Mouse (Mus musculus) heart, embryonic 16.5 days (tissue): ENCODE measurements around the gene Otud1. TPM values are rescaled to one million over a fixed set of nuclear protein-coding genes. Genes with fewer than 3 reads are reported as not detected.

ENCODE experiments used
- ATAC-seq: fragments of 200-750 bp; cut with Nextera tagmentation; replicated peaks from 2 replicates; pipeline ENCODE4 v1.8.0; 2017; ENCODE audit warnings: moderate number of reproducible peaks; ENCODE audit not compliant: insufficient read depth, low FRiP score; ENCODE audit errors: extremely low read depth
- H3K27ac ChIP-seq: fragments of 300-500 bp; sonication (generic); 2 replicates; pipeline ENCODE4 v1.5.1; 2014; ENCODE audit warnings: mild to moderate bottlenecking, low read length, control low read depth, moderate library complexity
- H3K27me3 ChIP-seq: fragments of 300-500 bp; sonication (generic); 2 replicates; pipeline ENCODE4 v1.6.1; 2014; ENCODE audit warnings: low read length, mixed read lengths; ENCODE audit not compliant: control insufficient read depth, insufficient read depth
- H3K36me3 ChIP-seq: fragments of 300-500 bp; sonication (generic); 2 replicates; pipeline ENCODE4 v1.6.1; 2014; ENCODE audit not compliant: control insufficient read depth, insufficient read depth
- H3K4me1 ChIP-seq: fragments of 300-500 bp; sonication (generic); 2 replicates; pipeline ENCODE4 v1.6.1; 2014; ENCODE audit warnings: low read length, mixed read lengths; ENCODE audit not compliant: control insufficient read depth, insufficient read depth
- H3K4me2 ChIP-seq: fragments of 300-500 bp; sonication (generic); 2 replicates; pipeline ENCODE4 v1.6.1; 2014; ENCODE audit warnings: low read depth, mild to moderate bottlenecking, control low read depth, low read length
- H3K4me3 ChIP-seq: fragments of 300-500 bp; sonication (generic); 2 replicates; pipeline ENCODE4 v1.5.1; 2014; ENCODE audit warnings: mild to moderate bottlenecking, control low read depth, low read length
- H3K9ac ChIP-seq: fragments of 300-500 bp; sonication (generic); 2 replicates; pipeline ENCODE4 v1.6.1; 2014; ENCODE audit warnings: low read length, control low read depth
- H3K9me3 ChIP-seq: fragments of 300-500 bp; sonication (generic); replicated peaks from 2 replicates; pipeline ENCODE4 v1.6.1; 2016; ENCODE audit warnings: low read length; ENCODE audit not compliant: control insufficient read depth
- WGBS: fragments of 180-500 bp; shearing (Covaris S2); extraction: QIAGEN DNeasy Blood & Tissue Kit; methylation state at CpG from one replicate; pipeline ENCODE4 v1.1.7; 2014; 5-methylcytosine and 5-hydroxymethylcytosine counted together
- polyA plus RNA-seq: library from polyadenylated mRNA; unstranded; fragments of >200 nt; fragmentation: Nextera tagmentation; extraction: Ambion mirVana; gene quantifications from 2 replicates; pipeline ENCODE4 v1.2.1, GENCODE M21; 2015

The Otud1 gene
- polyA plus RNA-seq, 1 experiment from 2014 or later = 6.9 TPM

GRCm38 (mm10) chr2:19664555-19665475 lies 7.3 kb downstream of the Otud1 start:
- Histone ChIP-seq H3K9me3 (no peaks in the 10 kb centered on the region), H3K4me3 (no peak overlapping the region), H3K27me3 (no peaks in the 10 kb centered on the region), H3K9ac (no peak overlapping the region), H3K27ac (no peak overlapping the region), H3K4me2 (no peak overlapping the region), H3K36me3 (no peaks in the 10 kb centered on the region), H3K4me1 (peaks cover 27% of the 10 kb centered on the region)
- WGBS = 50% methylated on average over 7 of the region's 7 CpGs
- no peak for ATAC-seq

DNA sequence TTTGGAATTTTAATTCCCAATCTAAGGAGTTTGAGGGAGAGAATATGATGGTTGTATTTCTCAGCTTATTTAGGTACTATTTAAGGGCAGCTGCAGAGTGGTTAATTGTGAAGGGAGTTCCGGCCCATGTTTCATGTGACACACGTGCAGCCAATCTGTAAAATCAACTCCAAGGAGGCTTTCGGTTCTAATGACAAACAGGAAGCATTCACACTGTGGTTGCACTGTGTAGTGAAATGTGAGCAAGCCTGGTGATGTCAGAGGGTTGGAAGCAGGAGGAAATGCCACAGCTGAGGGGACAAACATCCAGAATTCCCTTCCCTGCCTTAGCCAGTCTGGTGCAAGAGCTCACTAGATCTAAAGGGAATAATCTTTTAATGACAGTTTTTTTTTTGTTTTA lies 8.3 kb downstream of the Otud1 start:
- Histone ChIP-seq H3K4me2 (no peak overlapping the region), H3K9me3 (no peaks in the 10 kb centered on the region), H3K4me1 (peaks cover 32% of the 10 kb centered on the region), H3K36me3 (no peaks in the 10 kb centered on the region), H3K27ac (peak overlapping the region; percentile 34; the same call in 1 of the 2 replicates), H3K27me3 (no peaks in the 10 kb centered on the region), H3K4me3 (no peak overlapping the region), H3K9ac (peak overlapping the region; percentile 26; the same call in 1 of the 2 replicates)
- 0 out of 2 replicates have a peak, but pooled peaks have one; percentile 11 for ATAC-seq
- 27% methylated on average over 3 of the region's 3 CpGs for WGBS

- no peaks in the 10 kb centered on the region for H3K9me3 ChIP-seq
- WGBS = 51% methylated on average over 13 of the region's 13 CpGs
- H3K27ac ChIP-seq = no peak overlapping the region
- no peak overlapping the region for H3K4me3 ChIP-seq
- no peaks in the 10 kb centered on the region for H3K36me3 ChIP-seq
- H3K27me3 ChIP-seq = no peaks in the 10 kb centered on the region
- peak overlapping the region; percentile 15; the same call in 1 of the 2 replicates for H3K4me2 ChIP-seq
- ATAC-seq = no peak
- H3K9ac ChIP-seq = no peak overlapping the region
- peaks cover 16% of the 10 kb centered on the region for H3K4me1 ChIP-seq
These were observed 13.5 kb downstream of the Otud1 start for GRCm38 (mm10) chr2:19670851-19671688.

GRCm38 (mm10) chr2:19682997-19683396 lies 25.4 kb downstream of the Otud1 start:
- Histone ChIP-seq H3K4me3 (no peak overlapping the region), H3K27ac (no peak overlapping the region), H3K9me3 (peaks cover 6% of the 10 kb centered on the region), H3K9ac (no peak overlapping the region), H3K27me3 (no peaks in the 10 kb centered on the region), H3K4me1 (no peaks in the 10 kb centered on the region), H3K36me3 (no peaks in the 10 kb centered on the region), H3K4me2 (no peak overlapping the region)
- 42% methylated on average over 3 of the region's 3 CpGs for WGBS
- no peak for ATAC-seq

GRCm38 (mm10) chr2:19685489-19686147 lies 28.1 kb downstream of the Otud1 start:
- no peak for ATAC-seq
- H3K9ac ChIP-seq = no peak overlapping the region
- H3K4me2 ChIP-seq = no peak overlapping the region
- WGBS = 61% methylated on average over 14 of the region's 14 CpGs
- H3K4me3 ChIP-seq = no peak overlapping the region
- peaks cover 11% of the 10 kb centered on the region for H3K4me1 ChIP-seq
- H3K36me3 ChIP-seq = no peaks in the 10 kb centered on the region
- no peak overlapping the region for H3K27ac ChIP-seq
- no peaks in the 10 kb centered on the region for H3K27me3 ChIP-seq
- H3K9me3 ChIP-seq = peaks cover 6% of the 10 kb centered on the region

DNA sequence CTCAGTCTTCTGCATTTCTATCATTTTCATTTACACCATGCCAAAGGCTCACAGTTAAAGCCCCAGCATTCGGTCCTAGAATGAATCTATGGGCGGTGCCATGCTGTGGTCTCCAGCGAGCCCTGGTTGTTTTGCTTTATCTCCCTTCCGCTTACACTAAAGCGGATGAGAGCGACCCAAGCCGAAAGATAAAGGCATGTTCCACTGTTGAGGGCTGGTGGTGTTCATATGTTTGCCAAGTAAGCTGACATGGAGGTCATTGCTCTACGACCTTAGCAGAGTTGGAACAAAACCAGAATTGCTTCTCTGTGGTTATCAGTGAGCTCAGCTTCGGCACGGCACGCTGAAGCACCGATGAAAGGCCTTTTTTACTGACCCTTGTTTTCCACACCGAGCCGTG lies 32.5 kb downstream of the Otud1 start:
- Histone ChIP-seq H3K27ac (peak overlapping the region; percentile 34), H3K9ac (peak overlapping the region; percentile 14; the same call in 1 of the 2 replicates), H3K27me3 (no peaks in the 10 kb centered on the region), H3K4me1 (peaks cover 14% of the 10 kb centered on the region), H3K4me2 (peak overlapping the region; percentile 55), H3K4me3 (peak overlapping the region; percentile 12), H3K36me3 (no peaks in the 10 kb centered on the region), H3K9me3 (no peaks in the 10 kb centered on the region)
- WGBS = 20% methylated on average over 14 of the region's 14 CpGs
- ATAC-seq = peak; percentile 87

GRCm38 (mm10) chr2:19699573-19700295 lies 42.2 kb downstream of the Otud1 start:
- WGBS = 72% methylated on average over 4 of the region's 4 CpGs
- Histone ChIP-seq H3K9ac (no peak overlapping the region), H3K4me1 (peaks cover 8% of the 10 kb centered on the region; the same call in 1 of the 2 replicates), H3K36me3 (no peaks in the 10 kb centered on the region), H3K4me3 (no peak overlapping the region), H3K4me2 (no peak overlapping the region), H3K9me3 (no peaks in the 10 kb centered on the region), H3K27ac (no peak overlapping the region), H3K27me3 (no peaks in the 10 kb centered on the region)
- no peak for ATAC-seq

DNA sequence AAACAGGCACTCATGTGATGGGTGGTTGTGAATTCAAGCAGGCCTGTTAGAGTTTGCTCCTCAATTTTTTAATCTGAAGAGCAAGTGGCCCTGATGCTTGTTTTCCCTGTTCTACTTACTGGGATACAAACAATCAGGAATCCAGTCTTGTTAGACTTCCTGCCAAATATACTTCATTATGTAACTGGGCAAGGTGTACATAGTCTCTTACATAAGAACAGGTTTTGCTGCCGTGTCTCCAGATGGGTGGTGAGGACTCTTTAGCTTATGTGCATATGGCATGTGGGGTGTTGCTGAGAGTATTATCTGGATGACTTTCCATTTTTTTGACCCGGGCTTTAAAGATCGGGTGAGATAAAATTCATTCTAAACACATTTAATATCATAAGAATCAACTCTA lies 43.8 kb downstream of the Otud1 start:
- no peak overlapping the region for H3K9ac ChIP-seq
- no peak overlapping the region for H3K4me3 ChIP-seq
- H3K36me3 ChIP-seq = no peaks in the 10 kb centered on the region
- no peaks in the 10 kb centered on the region for H3K9me3 ChIP-seq
- H3K4me1 ChIP-seq = peaks cover 8% of the 10 kb centered on the region; the same call in 1 of the 2 replicates
- no peak for ATAC-seq
- no peaks in the 10 kb centered on the region for H3K27me3 ChIP-seq
- WGBS = 88% methylated on average over 3 of the region's 3 CpGs
- H3K27ac ChIP-seq = no peak overlapping the region
- H3K4me2 ChIP-seq = no peak overlapping the region
